ENCODE assay signal across 8 mouse cellular contexts in genomic region chr3:153250598-153251257, GRCm38 (mm10).
DNase-seq lines count a peak whose midpoint lies in the region; ATAC-seq lines count a peak whose summit lies in the region.

No protein-coding gene starts in this region.

- no peak overlapping the region for H3K4me2 ChIP-seq in hindbrain, embryonic 16.5 days (ENCODE audit: low read length)

- H3K4me1 ChIP-seq in hindbrain, embryonic 10.5 days (replicated peaks): 0 out of 2 replicates have a peak, but pooled peaks cover 4% of the 10 kb centered on the region
- H3K4me1 ChIP-seq in hindbrain, embryonic 16.5 days (ENCODE audit: control insufficient read depth, insufficient read depth, low read depth, low read length): no peaks in the 10 kb centered on the region
- H3K4me1 ChIP-seq in limb, embryonic 10.5 days: peaks cover 8% of the 10 kb centered on the region; the same call in 1 of the 2 replicates

- H3K27me3 ChIP-seq in hindbrain, embryonic 10.5 days (ENCODE audit: insufficient read depth, poor library complexity, severe bottlenecking): no peaks in the 10 kb centered on the region
- H3K27me3 ChIP-seq in hindbrain, embryonic 16.5 days (replicated peaks; ENCODE audit: control insufficient read depth, insufficient read depth, low read length): no peaks in the 10 kb centered on the region
- no peaks in the 10 kb centered on the region for H3K27me3 ChIP-seq in limb, embryonic 10.5 days (ENCODE audit: low read depth, poor library complexity, severe bottlenecking)

- 56% methylated on average over 9 of the region's 9 CpGs for WGBS in hindbrain, embryonic 10.5 days
- WGBS in hindbrain, embryonic 16.5 days: 56% methylated on average over 9 of the region's 9 CpGs
- 52% methylated on average over 9 of the region's 9 CpGs for WGBS in limb, embryonic 10.5 days

- no peaks in the 10 kb centered on the region for H3K9me3 ChIP-seq in hindbrain, embryonic 10.5 days
- H3K9me3 ChIP-seq in hindbrain, embryonic 16.5 days (ENCODE audit: control insufficient read depth, low read length): no peaks in the 10 kb centered on the region
- no peaks in the 10 kb centered on the region for H3K9me3 ChIP-seq in limb, embryonic 10.5 days (replicated peaks)

- peak; percentile 83 for DNase-seq in hindbrain, embryonic 10.5 days (ENCODE audit: low spot score)
- peak; percentile 56 to 74 for DNase-seq in cerebellum, postnatal 4 days (ENCODE audit: low spot score in 2 of 2)
- DNase-seq in gastrocnemius, adult 8-10 months (ENCODE audit: low spot score in 2 of 2): peak; percentile 7 to 11
- peak; percentile 69 for DNase-seq in kidney, adult 18-20 months
- peak; percentile 82 for DNase-seq in limb, embryonic 10.5 days (ENCODE audit: low spot score)
- peak; percentile 76 to 79 for DNase-seq in spleen, postnatal 36 days (ENCODE audit: low spot score in 2 of 2)

- no peak for ATAC-seq in hindbrain, embryonic 16.5 days
- peak; percentile 89 for ATAC-seq in monocyte, adult 5-6 weeks (replicated peaks; ENCODE audit: insufficient number of reproducible peaks, low FRiP score, low TSS enrichment, poor library complexity, severe bottlenecking)

- H3K9ac ChIP-seq in hindbrain, embryonic 16.5 days (ENCODE audit: low read depth, low read length): no peak overlapping the region

- no peak overlapping the region for H3K4me3 ChIP-seq in hindbrain, embryonic 10.5 days
- H3K4me3 ChIP-seq in hindbrain, embryonic 16.5 days (ENCODE audit: low read length): no peak overlapping the region
- H3K4me3 ChIP-seq in limb, embryonic 10.5 days: no peak overlapping the region

- H3K36me3 ChIP-seq in hindbrain, embryonic 10.5 days: no peaks in the 10 kb centered on the region
- no peaks in the 10 kb centered on the region for H3K36me3 ChIP-seq in hindbrain, embryonic 16.5 days (ENCODE audit: control insufficient read depth, insufficient read depth, low read length)
- no peaks in the 10 kb centered on the region for H3K36me3 ChIP-seq in limb, embryonic 10.5 days

- no peak overlapping the region for H3K27ac ChIP-seq in hindbrain, embryonic 10.5 days
- no peak overlapping the region for H3K27ac ChIP-seq in hindbrain, embryonic 16.5 days (ENCODE audit: low read depth, low read length)
- H3K27ac ChIP-seq in limb, embryonic 10.5 days: no peak overlapping the region

Comparison
In these comparisons a context has a peak if more than half of its experiments do, and no peak if none do; other contexts are left out.
1. DNase-seq: peak in every context shown above with its lines; median percentile 83 in hindbrain, embryonic 10.5 days; 82 in limb, embryonic 10.5 days; 78 in spleen, postnatal 36 days; 69 in kidney, adult 18-20 months; 65 in cerebellum, postnatal 4 days; 9 in gastrocnemius, adult 8-10 months.